Mouse (Mus musculus) kidney, postnatal 14 days (tissue): ENCODE measurements around the gene Gtf3c4.
A peak's percentile ranks its signal among the peaks of the same experiment; 100 is the strongest.

ENCODE experiments used
- DNase-seq: peaks from one replicate; pipeline ENCODE4 v3.0.0; 2022; ENCODE audit warnings: mixed read lengths

Gene Gtf3c4

GRCm38 (mm10) chr2:28840222-28840951 lies at the start of gene Gtf3c4, which contains the start of gene Ddx31:
Gene Gtf3c4 (minus strand): TSS chr2:28840360.
Gene Ddx31 (plus strand): TSS chr2:28840406.
- peak; percentile 96 for DNase-seq

GRCm38 (mm10) chr2:28884914-28885313 lies 44.8 kb upstream of the Gtf3c4 start:
- no peak for DNase-seq

GRCm38 (mm10) chr2:28882826-28883485 lies 42.8 kb upstream of the Gtf3c4 start:
- peak; percentile 5 for DNase-seq

- DNase-seq: no peak
Measured at GRCm38 (mm10) chr2:28882047-28882446, 41.9 kb upstream of the Gtf3c4 start.

- peak; percentile 14 for DNase-seq
Measured at GRCm38 (mm10) chr2:28881275-28881674, 41.1 kb upstream of the Gtf3c4 start.

GRCm38 (mm10) chr2:28875554-28875953 lies 35.4 kb upstream of the Gtf3c4 start:
- no peak for DNase-seq

GRCm38 (mm10) chr2:28867495-28867894 lies 27.3 kb upstream of the Gtf3c4 start:
- DNase-seq: no peak

GRCm38 (mm10) chr2:28863857-28864256 lies 23.7 kb upstream of the Gtf3c4 start:
- no peak for DNase-seq

- DNase-seq: no peak
Measured at GRCm38 (mm10) chr2:28860678-28861423, 20.7 kb upstream of the Gtf3c4 start.

GRCm38 (mm10) chr2:28859303-28859702 lies 19.1 kb upstream of the Gtf3c4 start:
- DNase-seq: no peak

GRCm38 (mm10) chr2:28855773-28856172 lies 15.6 kb upstream of the Gtf3c4 start:
- DNase-seq: no peak

- no peak for DNase-seq
Measured at GRCm38 (mm10) chr2:28852594-28852993, 12.4 kb upstream of the Gtf3c4 start.

GRCm38 (mm10) chr2:28848879-28849278 lies 8.7 kb upstream of the Gtf3c4 start:
- DNase-seq: no peak

- DNase-seq: no peak
Measured at GRCm38 (mm10) chr2:28842042-28842441, 1.9 kb upstream of the Gtf3c4 start.

- peak; percentile 16 for DNase-seq
Measured at GRCm38 (mm10) chr2:28839501-28840221, 499 bp downstream of the Gtf3c4 start.

GRCm38 (mm10) chr2:28836181-28836940 lies 3.8 kb downstream of the Gtf3c4 start:
- DNase-seq: peak; percentile 20

GRCm38 (mm10) chr2:28829265-28829664 lies 10.9 kb downstream of the Gtf3c4 start:
- peak; percentile 48 for DNase-seq

- no peak for DNase-seq
Measured at GRCm38 (mm10) chr2:28818866-28819265, 21.3 kb downstream of the Gtf3c4 start.

GRCm38 (mm10) chr2:28810260-28811013 lies 29.7 kb downstream of the Gtf3c4 start:
- no peak for DNase-seq

- no peak for DNase-seq
Measured at GRCm38 (mm10) chr2:28808841-28809240, 31.3 kb downstream of the Gtf3c4 start.

- no peak for DNase-seq
Measured at GRCm38 (mm10) chr2:28803406-28803805, 36.8 kb downstream of the Gtf3c4 start.
